Mouse (Mus musculus) intestine, embryonic 14.5 days (tissue): ENCODE data around the gene Igsf21. TPM values are rescaled to one million over a fixed set of nuclear protein-coding genes. Genes with fewer than 3 reads are reported as not detected.

Source experiments
- ATAC-seq: fragments of 200-750 bp; cut with Nextera tagmentation; replicated peaks from 2 replicates; pipeline ENCODE4 v1.8.0; 2017; ENCODE audit warnings: low read depth, moderate number of reproducible peaks, moderate TSS enrichment, moderate library complexity; ENCODE audit not compliant: low FRiP score, low TSS enrichment
- DNase-seq: peaks from one replicate; pipeline ENCODE4 v3.0.0-alpha.2; 2018; ENCODE audit warnings: low spot score
- H3K27ac ChIP-seq: fragments of 300-500 bp; sonication (generic); 2 replicates; pipeline ENCODE4 v1.5.1; 2014; ENCODE audit warnings: low read depth, mild to moderate bottlenecking, control low read depth
- H3K27me3 ChIP-seq: fragments of 300-500 bp; sonication (generic); replicated peaks from 2 replicates; pipeline ENCODE4 v1.6.1; 2014; ENCODE audit warnings: low read length, control low read depth; ENCODE audit not compliant: control insufficient read depth, insufficient read depth
- H3K36me3 ChIP-seq: fragments of 300-500 bp; sonication (generic); 2 replicates; pipeline ENCODE4 v1.6.1; 2014; ENCODE audit warnings: low read length, control low read depth; ENCODE audit not compliant: control insufficient read depth, insufficient read depth
- H3K4me1 ChIP-seq: fragments of 300-500 bp; sonication (generic); replicated peaks from 2 replicates; pipeline ENCODE4 v1.6.1; 2014; ENCODE audit warnings: low read length, control low read depth, mixed read lengths; ENCODE audit not compliant: control insufficient read depth, insufficient read depth
- H3K4me2 ChIP-seq: fragments of 300-500 bp; sonication (generic); 2 replicates; pipeline ENCODE4 v1.6.1; 2014; ENCODE audit warnings: low read length
- H3K4me3 ChIP-seq: fragments of 300-500 bp; sonication (generic); 2 replicates; pipeline ENCODE4 v1.5.1; 2014; ENCODE audit warnings: low read depth, low read length, control low read depth, mixed read lengths
- H3K9ac ChIP-seq: fragments of 300-500 bp; sonication (generic); 2 replicates; pipeline ENCODE4 v1.6.1; 2014; ENCODE audit warnings: mild to moderate bottlenecking, low read length
- H3K9me3 ChIP-seq: fragments of 300-500 bp; sonication (generic); 2 replicates; pipeline ENCODE4 v1.6.1; 2016; ENCODE audit warnings: low read length, control low read depth; ENCODE audit not compliant: control insufficient read depth
- WGBS: fragments of 180-500 bp; shearing (Covaris S2); extraction: QIAGEN DNeasy Blood & Tissue Kit; methylation state at CpG from one replicate; pipeline ENCODE4 v1.1.7; 2014; 5-methylcytosine and 5-hydroxymethylcytosine counted together
- polyA plus RNA-seq: library from polyadenylated mRNA; unstranded; fragments of >200 nt; fragmentation: Nextera tagmentation; extraction: Ambion mirVana; gene quantifications from 2 replicates; pipeline ENCODE4 v1.2.1, GENCODE M21; 2014

Igsf21 gene
- polyA plus RNA-seq, 1 experiment from 2014 or later, result 2.2 TPM

- Histone ChIP-seq H3K4me1 (no peaks in the 10 kb centered on the region), H3K36me3 (no peaks in the 10 kb centered on the region), H3K4me3 (no peak overlapping the region), H3K9me3 (no peaks in the 10 kb centered on the region; the same call in 1 of the 2 replicates), H3K27ac (no peak overlapping the region), H3K27me3 (no peaks in the 10 kb centered on the region), H3K4me2 (no peak overlapping the region), H3K9ac (no peak overlapping the region)
- WGBS, result 57% methylated on average over 1 of the region's 1 CpGs
- DNase-seq, result no peak
- ATAC-seq, result no peak
These were observed 74.7 kb downstream of the Igsf21 start for GRCm38 (mm10) chr4:140171917-140172316.

DNA sequence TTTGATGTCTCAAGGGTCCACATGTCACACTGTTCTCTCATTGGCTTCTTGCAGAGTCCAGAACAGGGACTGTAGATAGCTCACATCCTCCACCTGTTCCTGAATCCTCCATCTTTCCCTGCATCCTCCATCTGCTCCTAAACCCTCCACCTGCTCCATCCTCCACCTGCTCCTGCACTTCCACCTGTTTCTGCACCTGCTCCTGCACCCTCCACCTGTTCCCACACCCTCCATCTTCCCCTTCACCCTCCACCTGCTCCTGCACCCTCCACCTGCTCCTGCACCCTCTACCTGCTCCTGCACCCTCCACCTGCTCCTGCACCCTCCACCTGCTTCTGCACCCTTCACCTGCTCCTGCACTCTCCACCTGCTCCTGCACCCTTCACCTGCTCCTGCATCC lies 75.4 kb downstream of the Igsf21 start:
- Histone ChIP-seq H3K27ac (no peak overlapping the region), H3K4me1 (no peaks in the 10 kb centered on the region), H3K4me2 (no peak overlapping the region), H3K36me3 (no peaks in the 10 kb centered on the region), H3K9ac (no peak overlapping the region), H3K4me3 (no peak overlapping the region), H3K27me3 (no peaks in the 10 kb centered on the region), H3K9me3 (no peaks in the 10 kb centered on the region)
- ATAC-seq, result no peak
- no peak for DNase-seq

- no peak overlapping the region for H3K4me2 ChIP-seq
- no peaks in the 10 kb centered on the region for H3K36me3 ChIP-seq
- ATAC-seq (no peak), DNase-seq (no peak)
- no peak overlapping the region for H3K27ac ChIP-seq
- H3K27me3 ChIP-seq, result no peaks in the 10 kb centered on the region
- H3K4me1 ChIP-seq, result no peaks in the 10 kb centered on the region
- H3K9ac ChIP-seq, result no peak overlapping the region
- no peaks in the 10 kb centered on the region for H3K9me3 ChIP-seq
- WGBS, result 75% methylated on average over 7 of the region's 7 CpGs
- H3K4me3 ChIP-seq, result no peak overlapping the region
These were observed 80.7 kb downstream of the Igsf21 start for GRCm38 (mm10) chr4:140165851-140166250.

DNA sequence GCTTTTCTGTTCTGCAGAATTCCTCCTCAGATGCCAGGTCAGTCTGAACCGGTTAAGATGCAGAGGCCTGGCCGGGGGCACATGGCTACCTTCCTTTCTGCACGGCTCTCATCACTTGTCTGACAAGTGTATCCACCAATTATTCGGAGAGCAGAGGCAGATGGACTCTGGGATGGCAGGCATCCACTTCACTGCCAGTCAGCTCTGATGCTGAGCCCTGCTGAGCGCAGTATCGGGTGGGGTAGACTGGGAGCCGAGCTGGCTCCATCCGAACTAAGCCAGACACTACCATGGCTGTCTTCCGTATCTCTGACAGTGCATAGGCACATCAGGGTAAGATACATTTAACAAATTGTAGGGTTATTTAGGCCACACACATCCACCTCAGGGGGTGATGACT lies 81.9 kb downstream of the Igsf21 start:
- Histone ChIP-seq H3K4me3 (no peak overlapping the region), H3K36me3 (no peaks in the 10 kb centered on the region), H3K4me1 (no peaks in the 10 kb centered on the region), H3K9ac (no peak overlapping the region), H3K9me3 (no peaks in the 10 kb centered on the region), H3K27ac (no peak overlapping the region), H3K27me3 (no peaks in the 10 kb centered on the region), H3K4me2 (no peak overlapping the region)
- DNase-seq, result no peak
- WGBS, result 88% methylated on average over 9 of the region's 9 CpGs
- ATAC-seq, result no peak

GRCm38 (mm10) chr4:140159617-140160016 lies 87.0 kb downstream of the Igsf21 start:
- 34% methylated on average over 3 of the region's 3 CpGs for WGBS
- Histone ChIP-seq H3K27me3 (no peaks in the 10 kb centered on the region), H3K36me3 (no peaks in the 10 kb centered on the region), H3K4me1 (no peaks in the 10 kb centered on the region), H3K9ac (no peak overlapping the region), H3K27ac (no peak overlapping the region), H3K9me3 (no peaks in the 10 kb centered on the region), H3K4me2 (no peak overlapping the region), H3K4me3 (no peak overlapping the region)
- ATAC-seq (no peak), DNase-seq (no peak)

- H3K4me3 ChIP-seq, result no peak overlapping the region
- H3K9me3 ChIP-seq, result no peaks in the 10 kb centered on the region
- 45% methylated on average over 5 of the region's 5 CpGs for WGBS
These were observed 91.6 kb downstream of the Igsf21 start for GRCm38 (mm10) chr4:140154899-140155463.

DNA sequence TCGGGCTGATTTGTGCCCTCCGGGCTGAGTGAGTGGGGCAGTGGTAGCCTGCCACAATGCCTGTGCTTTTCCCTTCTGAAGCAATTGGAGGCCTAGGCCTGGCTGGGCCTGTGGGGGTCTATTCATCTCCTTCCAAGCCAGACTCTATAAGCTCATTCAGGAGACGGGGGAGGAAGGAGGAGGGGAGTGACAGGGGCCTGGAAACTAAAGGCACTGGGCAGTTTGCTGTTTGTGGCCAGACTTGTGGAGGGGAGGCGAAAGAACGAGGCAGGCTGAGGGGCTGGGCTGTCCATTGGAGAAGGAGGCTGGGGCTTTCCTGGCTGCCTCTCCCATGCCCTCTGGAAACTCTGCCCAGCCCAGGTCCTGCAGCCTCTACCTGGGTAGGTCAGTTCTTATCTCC lies 92.1 kb downstream of the Igsf21 start:
- 63% methylated on average over 5 of the region's 5 CpGs for WGBS
- no peak for ATAC-seq

More at GRCm38 (mm10) chr4:140154899-140155463, 91.6 kb downstream of the Igsf21 start:
- ATAC-seq (no peak), DNase-seq (no peak)
- no peaks in the 10 kb centered on the region for H3K36me3 ChIP-seq
- H3K27me3 ChIP-seq, result no peaks in the 10 kb centered on the region
- H3K4me2 ChIP-seq, result no peak overlapping the region
- no peak overlapping the region for H3K27ac ChIP-seq
- H3K9ac ChIP-seq, result no peak overlapping the region
- H3K4me1 ChIP-seq, result no peaks in the 10 kb centered on the region

DNA sequence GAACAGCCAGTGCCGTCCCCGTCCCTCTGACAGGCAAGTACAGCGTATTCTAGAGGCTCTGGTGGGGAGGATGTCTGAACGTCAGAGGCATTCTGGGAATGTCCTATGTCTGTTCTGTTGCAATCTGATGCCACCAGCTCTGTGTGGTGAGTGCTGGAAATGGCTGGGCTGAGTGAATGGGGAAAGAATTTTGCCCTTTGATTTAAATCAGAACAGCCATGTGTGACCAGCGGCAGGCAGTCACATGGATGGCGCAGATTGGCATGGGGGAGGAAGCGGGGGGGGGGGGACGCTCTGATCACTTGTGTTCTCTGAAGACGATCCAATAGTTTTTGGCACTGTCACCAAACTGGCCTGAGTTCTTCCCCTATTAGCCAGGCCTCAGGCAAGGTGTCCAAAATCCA lies 92.9 kb downstream of the Igsf21 start:
- 59% methylated on average over 9 of the region's 9 CpGs for WGBS

More for the DNA sequence above, 92.1 kb downstream of the Igsf21 start:
- no peak overlapping the region for H3K27ac ChIP-seq
- H3K4me2 ChIP-seq, result no peak overlapping the region
- no peaks in the 10 kb centered on the region for H3K9me3 ChIP-seq
- DNase-seq, result no peak
- H3K4me1 ChIP-seq, result no peaks in the 10 kb centered on the region
- H3K36me3 ChIP-seq, result no peaks in the 10 kb centered on the region
- no peak overlapping the region for H3K4me3 ChIP-seq
- no peak overlapping the region for H3K9ac ChIP-seq
- no peaks in the 10 kb centered on the region for H3K27me3 ChIP-seq

DNA sequence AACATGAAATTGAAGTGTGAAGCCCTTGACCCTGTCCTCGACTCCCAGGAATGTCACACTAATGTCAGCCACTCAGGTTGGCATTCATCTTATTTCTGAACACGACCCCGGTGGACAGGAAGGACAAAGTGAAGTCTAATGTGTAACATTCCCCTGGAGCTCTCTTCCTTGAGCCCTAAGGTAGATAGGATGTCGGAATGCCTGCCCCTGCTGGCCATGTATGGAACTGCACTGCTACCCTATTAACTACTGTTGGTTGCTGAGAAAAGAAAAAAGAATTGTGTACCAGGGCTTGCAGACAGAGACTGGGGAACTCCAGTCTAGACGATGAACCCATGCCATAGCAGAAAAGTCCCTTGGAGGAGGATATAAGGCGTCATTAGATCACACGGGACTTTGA lies 93.5 kb downstream of the Igsf21 start:
- no peak overlapping the region for H3K9ac ChIP-seq
- H3K27ac ChIP-seq, result no peak overlapping the region
- WGBS, result 33% methylated on average over 7 of the region's 7 CpGs
- no peaks in the 10 kb centered on the region for H3K27me3 ChIP-seq
- H3K9me3 ChIP-seq, result no peaks in the 10 kb centered on the region
- no peaks in the 10 kb centered on the region for H3K4me1 ChIP-seq
- DNase-seq (peak; percentile 74), ATAC-seq (no peak)
- no peak overlapping the region for H3K4me2 ChIP-seq
- no peaks in the 10 kb centered on the region for H3K36me3 ChIP-seq
- H3K4me3 ChIP-seq, result no peak overlapping the region

More for the DNA sequence above, 92.9 kb downstream of the Igsf21 start:
- H3K9me3 ChIP-seq, result no peaks in the 10 kb centered on the region
- H3K27me3 ChIP-seq, result no peaks in the 10 kb centered on the region
- no peak overlapping the region for H3K4me3 ChIP-seq
- DNase-seq (no peak), ATAC-seq (no peak)
- no peaks in the 10 kb centered on the region for H3K4me1 ChIP-seq
- H3K36me3 ChIP-seq, result no peaks in the 10 kb centered on the region
- no peak overlapping the region for H3K27ac ChIP-seq
- no peak overlapping the region for H3K9ac ChIP-seq
- H3K4me2 ChIP-seq, result no peak overlapping the region
